Mouse (Mus musculus) intestine, embryonic 14.5 days (tissue): Measurements from ENCODE around the gene Hnrnpdl. TPM values are rescaled to one million over a fixed set of nuclear protein-coding genes. Genes with fewer than 3 reads are reported as not detected.

Source experiments
- ATAC-seq: fragments of 200-750 bp; cut with Nextera tagmentation; replicated peaks from 2 replicates; pipeline ENCODE4 v1.8.0; 2017; ENCODE audit warnings: low read depth, moderate number of reproducible peaks, moderate TSS enrichment, moderate library complexity; ENCODE audit not compliant: low FRiP score, low TSS enrichment
- DNase-seq: peaks from one replicate; pipeline ENCODE4 v3.0.0-alpha.2; 2018; ENCODE audit warnings: low spot score
- H3K27ac ChIP-seq: fragments of 300-500 bp; sonication (generic); 2 replicates; pipeline ENCODE4 v1.5.1; 2014; ENCODE audit warnings: low read depth, mild to moderate bottlenecking, control low read depth
- H3K27me3 ChIP-seq: fragments of 300-500 bp; sonication (generic); replicated peaks from 2 replicates; pipeline ENCODE4 v1.6.1; 2014; ENCODE audit warnings: low read length, control low read depth; ENCODE audit not compliant: control insufficient read depth, insufficient read depth
- H3K36me3 ChIP-seq: fragments of 300-500 bp; sonication (generic); 2 replicates; pipeline ENCODE4 v1.6.1; 2014; ENCODE audit warnings: low read length, control low read depth; ENCODE audit not compliant: control insufficient read depth, insufficient read depth
- H3K4me1 ChIP-seq: fragments of 300-500 bp; sonication (generic); replicated peaks from 2 replicates; pipeline ENCODE4 v1.6.1; 2014; ENCODE audit warnings: low read length, control low read depth, mixed read lengths; ENCODE audit not compliant: control insufficient read depth, insufficient read depth
- H3K4me2 ChIP-seq: fragments of 300-500 bp; sonication (generic); 2 replicates; pipeline ENCODE4 v1.6.1; 2014; ENCODE audit warnings: low read length
- H3K4me3 ChIP-seq: fragments of 300-500 bp; sonication (generic); 2 replicates; pipeline ENCODE4 v1.5.1; 2014; ENCODE audit warnings: low read depth, low read length, control low read depth, mixed read lengths
- H3K9ac ChIP-seq: fragments of 300-500 bp; sonication (generic); 2 replicates; pipeline ENCODE4 v1.6.1; 2014; ENCODE audit warnings: mild to moderate bottlenecking, low read length
- H3K9me3 ChIP-seq: fragments of 300-500 bp; sonication (generic); 2 replicates; pipeline ENCODE4 v1.6.1; 2016; ENCODE audit warnings: low read length, control low read depth; ENCODE audit not compliant: control insufficient read depth
- WGBS: fragments of 180-500 bp; shearing (Covaris S2); extraction: QIAGEN DNeasy Blood & Tissue Kit; methylation state at CpG from one replicate; pipeline ENCODE4 v1.1.7; 2014; 5-methylcytosine and 5-hydroxymethylcytosine counted together
- polyA plus RNA-seq: library from polyadenylated mRNA; unstranded; fragments of >200 nt; fragmentation: Nextera tagmentation; extraction: Ambion mirVana; gene quantifications from 2 replicates; pipeline ENCODE4 v1.2.1, GENCODE M21; 2014

The Hnrnpdl gene
- polyA plus RNA-seq, 1 experiment from 2014 or later = 171 TPM

DNA sequence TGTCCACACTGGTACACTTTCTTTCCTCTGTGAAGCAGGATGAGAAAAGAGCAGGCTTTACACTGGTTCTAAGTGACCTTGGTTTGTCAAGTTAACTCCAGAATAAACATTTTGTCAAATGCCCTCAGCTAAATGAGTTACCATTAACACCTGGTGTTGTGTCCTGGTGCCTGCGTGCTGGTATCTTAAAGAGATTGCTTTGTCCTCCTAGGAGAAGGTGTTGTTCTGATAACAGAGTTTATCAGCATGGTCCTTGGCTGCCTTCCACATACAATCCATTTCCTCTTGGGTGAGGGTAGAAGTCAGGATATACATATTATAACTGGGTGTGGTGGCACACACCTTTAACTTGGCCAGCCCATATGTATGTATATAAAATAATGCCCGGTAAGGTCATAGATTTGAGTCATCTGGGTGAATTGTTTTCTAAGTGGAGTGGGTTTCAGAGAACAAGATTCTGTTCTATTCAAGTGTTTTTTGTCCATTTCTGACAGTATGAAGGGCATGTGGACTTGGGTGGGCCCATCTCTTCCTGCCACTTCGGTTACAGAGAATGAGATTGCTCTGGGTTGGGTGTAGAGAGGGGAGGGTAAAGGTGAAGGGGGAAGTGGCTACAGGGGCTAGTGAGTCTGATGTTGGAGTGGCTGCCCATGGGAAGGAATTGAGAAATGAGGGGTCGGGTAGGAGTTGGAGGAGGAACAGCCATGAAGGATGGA, 33.0 kb downstream of the Hnrnpdl start:
- Histone ChIP-seq H3K36me3 (no peaks in the 10 kb centered on the region), H3K4me2 (no peak overlapping the region), H3K9me3 (no peaks in the 10 kb centered on the region), H3K27me3 (no peaks in the 10 kb centered on the region), H3K27ac (no peak overlapping the region), H3K4me3 (no peak overlapping the region), H3K4me1 (no peaks in the 10 kb centered on the region), H3K9ac (no peak overlapping the region)
- ATAC-seq (peak; percentile 70), DNase-seq (no peak)
- 76% methylated on average over 4 of the region's 4 CpGs for WGBS

DNA sequence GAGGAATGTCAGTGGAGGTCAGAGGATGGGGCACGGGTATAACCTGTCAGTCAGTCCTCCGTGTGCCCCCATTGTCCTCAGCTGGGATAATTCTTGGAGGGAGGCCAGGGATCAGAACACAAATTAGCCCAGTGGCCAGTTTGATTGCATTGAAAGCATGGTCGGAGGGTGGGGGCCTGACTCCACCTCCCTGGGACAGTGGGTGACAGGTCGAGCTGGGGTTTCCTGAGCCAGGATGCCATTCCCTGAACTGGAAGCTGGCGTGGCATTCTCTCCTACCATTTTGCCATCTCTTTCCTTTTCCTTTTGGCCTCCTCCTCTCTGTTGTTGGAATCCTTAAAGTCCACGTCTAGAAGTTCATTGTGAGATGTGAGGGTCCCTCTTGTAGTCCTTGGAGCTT, 33.6 kb downstream of the Hnrnpdl start:
- no peak overlapping the region for H3K27ac ChIP-seq

DNA sequence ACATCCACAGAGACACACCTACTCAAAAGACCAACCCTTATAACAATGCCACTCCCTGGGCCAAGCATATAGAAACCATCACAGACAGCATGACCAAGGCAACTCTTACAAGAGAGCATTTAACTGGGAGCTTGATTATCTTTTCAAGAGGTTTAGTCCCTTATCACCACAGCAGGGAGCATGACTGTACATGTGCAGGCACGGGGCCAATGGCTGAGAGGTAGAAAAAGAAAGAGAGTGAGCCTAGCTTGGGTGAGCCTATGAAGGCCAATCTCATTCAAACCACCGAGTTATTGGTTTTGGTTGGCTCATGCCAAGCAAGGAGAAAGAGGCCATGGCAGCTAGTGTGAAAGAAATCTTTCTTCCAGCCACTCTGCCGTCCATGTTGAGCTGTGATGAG, 34.0 kb downstream of the Hnrnpdl start:
- H3K4me3 ChIP-seq = no peak overlapping the region
- H3K27me3 ChIP-seq = no peaks in the 10 kb centered on the region
- H3K9me3 ChIP-seq = no peaks in the 10 kb centered on the region
- DNase-seq (no peak), ATAC-seq (no peak)
- no peak overlapping the region for H3K27ac ChIP-seq
- H3K4me1 ChIP-seq = no peaks in the 10 kb centered on the region
- 69% methylated on average over 3 of the region's 3 CpGs for WGBS
- H3K4me2 ChIP-seq = no peak overlapping the region
- H3K9ac ChIP-seq = no peak overlapping the region
- no peaks in the 10 kb centered on the region for H3K36me3 ChIP-seq

More for the DNA sequence above, 33.6 kb downstream of the Hnrnpdl start:
- DNase-seq (no peak), ATAC-seq (no peak)
- 84% methylated on average over 6 of the region's 6 CpGs for WGBS
- H3K9me3 ChIP-seq = no peaks in the 10 kb centered on the region
- H3K36me3 ChIP-seq = no peaks in the 10 kb centered on the region
- H3K4me2 ChIP-seq = no peak overlapping the region
- H3K9ac ChIP-seq = no peak overlapping the region
- H3K27me3 ChIP-seq = no peaks in the 10 kb centered on the region
- H3K4me3 ChIP-seq = no peak overlapping the region
- H3K4me1 ChIP-seq = no peaks in the 10 kb centered on the region

DNA sequence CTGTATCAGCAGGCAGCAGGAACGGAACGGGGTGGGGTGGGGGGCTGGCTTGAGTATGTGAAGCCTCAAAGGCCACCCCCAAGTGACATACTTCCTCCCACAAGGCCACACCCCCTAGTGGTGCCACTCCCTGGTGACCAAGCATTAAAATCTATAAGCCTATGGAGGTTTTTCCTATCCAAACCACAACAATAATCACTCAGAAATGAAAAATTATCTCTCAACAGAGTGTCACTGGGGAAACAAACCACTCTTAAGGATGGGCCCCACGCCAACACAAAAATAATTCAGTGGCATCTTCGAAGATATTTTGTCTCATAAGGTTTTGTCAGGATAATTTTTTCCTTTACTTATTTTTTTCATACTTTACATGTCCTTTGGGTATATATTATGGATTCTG, 35.6 kb downstream of the Hnrnpdl start:
- Histone ChIP-seq H3K4me2 (no peak overlapping the region), H3K27me3 (no peaks in the 10 kb centered on the region), H3K36me3 (no peaks in the 10 kb centered on the region), H3K4me1 (no peaks in the 10 kb centered on the region), H3K27ac (no peak overlapping the region), H3K4me3 (no peak overlapping the region), H3K9ac (no peak overlapping the region), H3K9me3 (no peaks in the 10 kb centered on the region)
- DNase-seq (no peak), ATAC-seq (no peak)
- 87% methylated on average over 4 of the region's 4 CpGs for WGBS

DNA sequence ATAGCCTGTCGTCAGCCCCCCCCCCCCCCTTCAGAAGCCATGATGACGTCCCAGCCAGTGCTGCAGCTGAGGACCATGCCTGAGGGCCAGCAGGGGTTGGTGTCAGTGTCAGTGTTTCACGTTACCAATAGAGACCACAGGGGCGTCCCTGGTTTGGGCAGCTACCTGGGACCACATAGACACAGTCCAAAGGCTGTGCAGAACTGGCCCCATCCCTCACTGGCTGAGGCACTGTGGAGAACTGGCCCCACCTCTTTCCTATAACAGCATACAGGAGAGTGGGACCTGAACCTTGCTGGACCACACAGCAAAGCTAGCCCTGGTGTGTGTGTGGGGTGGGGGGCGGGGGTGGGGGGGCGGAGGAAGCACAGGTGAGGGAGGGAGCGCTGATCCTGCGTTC, 39.0 kb downstream of the Hnrnpdl start:
- H3K9ac ChIP-seq = no peak overlapping the region
- DNase-seq = no peak

DNA sequence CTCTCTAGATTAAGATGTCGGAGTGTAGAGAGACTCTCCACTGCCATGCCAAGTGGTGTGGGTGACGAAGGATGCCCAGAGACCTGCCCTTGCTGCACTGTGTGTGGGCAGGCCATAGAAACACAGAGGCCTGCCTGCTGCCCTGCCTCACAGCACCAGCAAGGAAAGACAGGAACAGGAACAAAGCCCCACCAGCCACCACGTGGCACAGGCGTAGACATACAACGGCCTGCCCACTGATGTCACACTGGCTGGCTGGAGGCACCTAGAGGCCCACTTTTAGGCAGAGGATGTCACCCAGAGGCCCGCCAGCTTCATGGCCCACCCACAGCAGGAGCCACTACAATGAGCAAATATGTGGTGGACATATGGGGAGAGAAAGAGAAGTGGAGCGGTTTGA, 39.4 kb downstream of the Hnrnpdl start:
- Histone ChIP-seq H3K4me1 (no peaks in the 10 kb centered on the region), H3K4me3 (no peak overlapping the region), H3K27me3 (no peaks in the 10 kb centered on the region), H3K9ac (no peak overlapping the region), H3K4me2 (no peak overlapping the region), H3K9me3 (0 out of 2 replicates have a peak, but pooled peaks cover 6% of the 10 kb centered on the region), H3K36me3 (no peaks in the 10 kb centered on the region), H3K27ac (no peak overlapping the region)
- no peak for DNase-seq
- no peak for ATAC-seq
- 79% methylated on average over 7 of the region's 7 CpGs for WGBS

More for the DNA sequence above, 39.0 kb downstream of the Hnrnpdl start:
- Histone ChIP-seq H3K9me3 (0 out of 2 replicates have a peak, but pooled peaks cover 6% of the 10 kb centered on the region), H3K27ac (no peak overlapping the region), H3K4me1 (no peaks in the 10 kb centered on the region), H3K36me3 (no peaks in the 10 kb centered on the region), H3K27me3 (no peaks in the 10 kb centered on the region), H3K4me2 (no peak overlapping the region), H3K4me3 (no peak overlapping the region)
- no peak for ATAC-seq
- 40% methylated on average over 8 of the region's 8 CpGs for WGBS

DNA sequence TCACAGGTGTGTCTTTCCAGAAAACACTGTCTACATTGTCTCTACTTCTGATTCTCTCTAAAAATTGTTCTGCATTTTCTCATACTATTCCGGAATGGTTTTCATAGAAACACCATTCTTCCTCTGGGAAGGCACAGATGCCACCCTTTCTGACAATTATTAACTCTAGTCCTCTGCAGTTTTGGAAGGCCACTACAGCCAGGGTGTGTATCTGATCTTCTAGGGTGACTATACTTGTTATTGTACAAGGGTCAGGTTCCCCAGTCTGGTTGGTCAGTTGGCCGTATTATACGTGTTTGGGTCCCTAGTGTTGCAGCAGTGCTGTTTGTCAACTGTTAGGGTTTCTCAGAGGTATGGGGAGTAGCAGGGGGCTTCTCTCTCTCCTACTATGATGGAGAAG, 44.8 kb downstream of the Hnrnpdl start:
- ATAC-seq (no peak), DNase-seq (peak; percentile 35)
- H3K4me2 ChIP-seq = no peak overlapping the region

DNA sequence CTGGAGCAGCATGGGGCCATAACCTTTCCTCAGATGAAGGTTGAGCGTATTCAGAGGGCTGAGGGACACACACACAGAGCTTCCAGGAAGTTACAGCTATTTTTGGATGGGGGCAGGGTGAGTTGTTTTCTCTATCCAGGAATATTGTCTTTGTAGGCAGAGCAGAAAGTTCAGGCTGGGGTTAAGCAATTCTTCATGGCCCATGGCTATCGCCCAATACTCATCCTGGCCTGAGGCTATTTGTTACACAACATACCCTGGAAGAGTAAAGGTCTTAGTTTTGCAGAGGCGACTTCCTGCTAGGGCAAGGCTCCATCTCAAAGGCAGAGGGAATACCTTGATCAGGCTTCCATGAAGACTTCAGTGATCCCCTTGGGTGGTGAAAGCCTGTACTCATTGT, 45.3 kb downstream of the Hnrnpdl start:
- peak; percentile 27 for DNase-seq
- H3K36me3 ChIP-seq = no peaks in the 10 kb centered on the region
- 0 out of 2 replicates have a peak, but pooled peaks cover 6% of the 10 kb centered on the region for H3K9me3 ChIP-seq
- no peak for ATAC-seq
- H3K27me3 ChIP-seq = no peaks in the 10 kb centered on the region
- no peak overlapping the region for H3K4me2 ChIP-seq
- no peaks in the 10 kb centered on the region for H3K4me1 ChIP-seq
- H3K4me3 ChIP-seq = no peak overlapping the region
- H3K27ac ChIP-seq = no peak overlapping the region
- H3K9ac ChIP-seq = no peak overlapping the region
- 79% methylated on average over 3 of the region's 3 CpGs for WGBS

More for the DNA sequence above, 44.8 kb downstream of the Hnrnpdl start:
- Histone ChIP-seq H3K9me3 (0 out of 2 replicates have a peak, but pooled peaks cover 6% of the 10 kb centered on the region), H3K27ac (no peak overlapping the region), H3K36me3 (no peaks in the 10 kb centered on the region), H3K27me3 (no peaks in the 10 kb centered on the region), H3K4me1 (no peaks in the 10 kb centered on the region), H3K9ac (no peak overlapping the region), H3K4me3 (no peak overlapping the region)
- 86% methylated on average over 3 of the region's 3 CpGs for WGBS
